Mouse (Mus musculus) intestine, embryonic 16.5 days (tissue): ENCODE results near the gene Spata32. TPM values are rescaled to one million over a fixed set of nuclear protein-coding genes. Genes with fewer than 3 reads are reported as not detected.
A peak's percentile ranks its signal among the peaks of the same experiment; 100 is the strongest.

Source experiments
- ATAC-seq: fragments of 200-750 bp; cut with Nextera tagmentation; 2 replicates; pipeline ENCODE4 v1.8.0; 2017; ENCODE audit warnings: moderate TSS enrichment, moderate library complexity
- H3K27ac ChIP-seq: fragments of 300-500 bp; sonication (generic); 2 replicates; pipeline ENCODE4 v1.5.1; 2014; ENCODE audit warnings: mild to moderate bottlenecking, low read length
- H3K27me3 ChIP-seq: fragments of 300-500 bp; sonication (generic); replicated peaks from 2 replicates; pipeline ENCODE4 v1.6.1; 2014; ENCODE audit warnings: low read length, control low read depth, mixed read lengths; ENCODE audit not compliant: control insufficient read depth, insufficient read depth
- H3K36me3 ChIP-seq: fragments of 300-500 bp; sonication (generic); 2 replicates; pipeline ENCODE4 v1.6.1; 2014; ENCODE audit warnings: low read length, control low read depth; ENCODE audit not compliant: control insufficient read depth, insufficient read depth
- H3K4me1 ChIP-seq: fragments of 300-500 bp; sonication (generic); 2 replicates; pipeline ENCODE4 v1.6.1; 2014; ENCODE audit warnings: low read length, control low read depth, mixed read lengths; ENCODE audit not compliant: control insufficient read depth, insufficient read depth
- H3K4me2 ChIP-seq: fragments of 300-500 bp; sonication (generic); 2 replicates; pipeline ENCODE4 v1.6.1; 2014; ENCODE audit warnings: low read depth, low read length, control low read depth
- H3K4me3 ChIP-seq: fragments of 300-500 bp; sonication (generic); 2 replicates; pipeline ENCODE4 v1.5.1; 2014; ENCODE audit warnings: mild to moderate bottlenecking, low read length
- H3K9ac ChIP-seq: fragments of 300-500 bp; sonication (generic); 2 replicates; pipeline ENCODE4 v1.6.1; 2014; ENCODE audit warnings: low read depth, low read length
- H3K9me3 ChIP-seq: fragments of 300-500 bp; sonication (generic); 2 replicates; pipeline ENCODE4 v1.6.1; 2016; ENCODE audit warnings: low read length, control low read depth; ENCODE audit not compliant: control insufficient read depth
- WGBS: fragments of 180-500 bp; shearing (Covaris S2); extraction: QIAGEN DNeasy Blood & Tissue Kit; methylation state at CpG from one replicate; pipeline ENCODE4 v1.1.7; 2014; 5-methylcytosine and 5-hydroxymethylcytosine counted together
- polyA plus RNA-seq: library from polyadenylated mRNA; unstranded; fragments of >200 nt; fragmentation: Nextera tagmentation; extraction: Ambion mirVana; gene quantifications from 2 replicates; pipeline ENCODE4 v1.2.1, GENCODE M21; 2015

The Spata32 gene
- polyA plus RNA-seq, 1 experiment from 2014 or later = not detected

GRCm38 (mm10) chr11:103247504-103248177 is 29.4 kb upstream of the Spata32 start:
- Histone ChIP-seq H3K9me3 (no peaks in the 10 kb centered on the region), H3K36me3 (no peaks in the 10 kb centered on the region), H3K9ac (no peak overlapping the region), H3K4me3 (no peak overlapping the region), H3K27me3 (no peaks in the 10 kb centered on the region), H3K4me1 (peaks cover 25% of the 10 kb centered on the region), H3K27ac (peak overlapping the region; percentile 62), H3K4me2 (no peak overlapping the region)
- 56% methylated on average over 11 of the region's 11 CpGs for WGBS
- ATAC-seq = peak; percentile 57

GRCm38 (mm10) chr11:103246731-103247290 is 28.6 kb upstream of the Spata32 start:
- no peak overlapping the region for H3K4me2 ChIP-seq
- H3K9me3 ChIP-seq = no peaks in the 10 kb centered on the region
- no peaks in the 10 kb centered on the region for H3K27me3 ChIP-seq
- no peak overlapping the region for H3K9ac ChIP-seq
- no peaks in the 10 kb centered on the region for H3K36me3 ChIP-seq
- H3K4me3 ChIP-seq = no peak overlapping the region
- H3K27ac ChIP-seq = peak overlapping the region; percentile 14
- peak; percentile 24; the same call in 1 of the 2 replicates for ATAC-seq
- WGBS = 48% methylated on average over 4 of the region's 4 CpGs
- H3K4me1 ChIP-seq = peaks cover 25% of the 10 kb centered on the region

GRCm38 (mm10) chr11:103246081-103246730 is 28.0 kb upstream of the Spata32 start:
- Histone ChIP-seq H3K9ac (no peak overlapping the region), H3K9me3 (no peaks in the 10 kb centered on the region), H3K4me2 (no peak overlapping the region), H3K4me3 (no peak overlapping the region), H3K27me3 (no peaks in the 10 kb centered on the region), H3K4me1 (peaks cover 25% of the 10 kb centered on the region), H3K27ac (peak overlapping the region; percentile 14), H3K36me3 (no peaks in the 10 kb centered on the region)
- ATAC-seq = peak; percentile 74
- WGBS = 54% methylated on average over 10 of the region's 10 CpGs

DNA sequence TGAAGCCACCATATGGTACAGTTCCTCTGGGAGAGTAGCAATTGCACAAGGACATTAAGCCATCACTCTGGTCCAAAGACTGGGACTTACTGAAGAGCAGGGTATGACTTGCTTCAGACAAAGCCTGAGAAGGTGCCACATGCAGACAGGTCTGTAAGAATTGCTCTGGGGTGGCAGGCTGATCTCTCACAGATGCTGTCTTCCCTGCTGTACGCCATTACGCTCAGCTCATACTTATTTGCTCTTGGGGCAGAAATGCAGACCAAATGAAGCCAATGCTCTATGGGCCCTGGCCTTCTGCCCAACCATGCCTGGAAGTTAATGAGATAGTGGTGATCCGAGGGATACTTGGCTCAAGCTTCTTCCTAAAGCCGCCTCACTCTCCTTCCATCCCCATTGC is 26.6 kb upstream of the Spata32 start:
- Histone ChIP-seq H3K9ac (no peak overlapping the region), H3K27ac (no peak overlapping the region), H3K9me3 (no peaks in the 10 kb centered on the region), H3K4me3 (no peak overlapping the region), H3K36me3 (no peaks in the 10 kb centered on the region), H3K27me3 (no peaks in the 10 kb centered on the region), H3K4me1 (peaks cover 25% of the 10 kb centered on the region), H3K4me2 (no peak overlapping the region)
- no peak for ATAC-seq
- 77% methylated on average over 4 of the region's 4 CpGs for WGBS

DNA sequence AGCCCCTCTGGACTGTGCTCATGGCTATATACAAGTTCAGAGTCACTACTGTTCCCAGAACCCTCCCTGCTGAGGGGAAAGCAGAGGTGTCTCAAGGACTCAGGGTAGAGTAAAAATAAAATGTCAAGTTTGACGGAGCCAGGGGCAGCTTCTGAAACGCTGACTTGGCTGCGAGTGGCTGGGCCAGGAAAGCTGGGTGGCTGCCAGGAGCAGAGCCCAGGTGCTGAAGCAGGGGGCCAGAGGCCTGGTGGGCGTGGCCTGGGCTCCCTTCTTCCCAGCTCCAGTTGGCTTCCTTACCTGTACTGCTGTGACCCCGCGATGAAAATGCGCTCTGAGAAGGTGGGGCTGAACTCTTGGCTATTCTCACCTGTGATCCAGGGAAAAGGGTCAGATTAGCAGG is 22.5 kb upstream of the Spata32 start:
- no peak overlapping the region for H3K9ac ChIP-seq
- no peak overlapping the region for H3K27ac ChIP-seq
- no peaks in the 10 kb centered on the region for H3K27me3 ChIP-seq
- no peak overlapping the region for H3K4me2 ChIP-seq
- H3K4me1 ChIP-seq = peaks cover under 1% of the 10 kb centered on the region
- WGBS = 32% methylated on average over 7 of the region's 7 CpGs
- H3K4me3 ChIP-seq = no peak overlapping the region
- H3K9me3 ChIP-seq = no peaks in the 10 kb centered on the region
- peak; percentile 67 for ATAC-seq
- H3K36me3 ChIP-seq = no peaks in the 10 kb centered on the region; the same call in 1 of the 2 replicates

DNA sequence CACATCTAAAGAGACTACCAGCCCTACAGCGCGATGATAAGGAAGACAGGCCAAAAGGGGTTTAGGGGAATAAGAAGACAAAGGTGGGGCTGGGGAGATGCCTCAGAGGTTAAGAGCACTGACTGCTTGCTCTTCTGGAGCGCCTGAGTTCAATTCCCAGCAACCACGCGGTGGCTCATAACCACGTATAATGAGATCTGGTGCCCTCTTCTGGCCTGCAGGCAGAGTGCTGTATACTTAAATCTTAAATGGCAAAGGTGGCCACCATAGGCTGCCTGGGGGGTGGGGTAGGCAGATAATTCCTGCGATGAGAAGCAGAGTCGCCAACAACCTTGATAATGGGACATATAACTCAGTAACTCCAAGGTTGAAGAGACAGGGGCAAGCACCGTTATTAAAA is 19.5 kb upstream of the Spata32 start:
- no peak for ATAC-seq
- Histone ChIP-seq H3K4me3 (no peak overlapping the region), H3K36me3 (no peaks in the 10 kb centered on the region; the same call in 1 of the 2 replicates)

GRCm38 (mm10) chr11:103236903-103237302 is 18.7 kb upstream of the Spata32 start:
- 80% methylated on average over 10 of the region's 10 CpGs for WGBS
- Histone ChIP-seq H3K36me3 (no peaks in the 10 kb centered on the region; the same call in 1 of the 2 replicates), H3K9me3 (no peaks in the 10 kb centered on the region), H3K27me3 (no peaks in the 10 kb centered on the region), H3K4me1 (no peaks in the 10 kb centered on the region; the same call in 1 of the 2 replicates), H3K4me3 (no peak overlapping the region), H3K9ac (no peak overlapping the region), H3K27ac (no peak overlapping the region), H3K4me2 (no peak overlapping the region)
- no peak for ATAC-seq

More for the DNA sequence above, 19.5 kb upstream of the Spata32 start:
- WGBS = 76% methylated on average over 9 of the region's 9 CpGs
- Histone ChIP-seq H3K9me3 (no peaks in the 10 kb centered on the region), H3K27ac (no peak overlapping the region), H3K9ac (no peak overlapping the region), H3K4me2 (no peak overlapping the region), H3K27me3 (no peaks in the 10 kb centered on the region), H3K4me1 (no peaks in the 10 kb centered on the region; the same call in 1 of the 2 replicates)

DNA sequence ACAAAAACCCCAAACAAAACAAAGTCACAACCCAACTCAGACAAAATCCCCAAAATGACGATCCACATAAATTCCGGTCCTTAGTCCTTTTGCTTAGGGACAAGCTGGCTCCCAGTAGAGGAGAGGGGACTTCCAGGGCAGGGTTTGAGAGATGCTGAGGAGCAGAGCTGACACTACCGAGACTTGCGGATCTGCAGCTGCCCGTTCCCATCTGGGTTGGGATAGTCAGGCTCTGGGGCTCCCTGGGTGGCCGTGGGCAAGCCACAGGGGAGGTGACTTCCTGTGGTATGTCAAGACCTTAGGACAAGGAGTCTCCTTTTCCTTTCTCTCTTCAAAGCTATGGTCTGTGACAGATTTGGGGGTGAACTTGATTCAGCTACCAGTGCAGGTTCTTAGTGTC is 18.2 kb upstream of the Spata32 start:
- ATAC-seq = no peak
- Histone ChIP-seq H3K36me3 (no peaks in the 10 kb centered on the region; the same call in 1 of the 2 replicates), H3K4me2 (no peak overlapping the region), H3K27me3 (no peaks in the 10 kb centered on the region), H3K4me3 (no peak overlapping the region), H3K9me3 (no peaks in the 10 kb centered on the region), H3K4me1 (no peaks in the 10 kb centered on the region; the same call in 1 of the 2 replicates), H3K9ac (no peak overlapping the region), H3K27ac (no peak overlapping the region)
- 75% methylated on average over 6 of the region's 6 CpGs for WGBS

DNA sequence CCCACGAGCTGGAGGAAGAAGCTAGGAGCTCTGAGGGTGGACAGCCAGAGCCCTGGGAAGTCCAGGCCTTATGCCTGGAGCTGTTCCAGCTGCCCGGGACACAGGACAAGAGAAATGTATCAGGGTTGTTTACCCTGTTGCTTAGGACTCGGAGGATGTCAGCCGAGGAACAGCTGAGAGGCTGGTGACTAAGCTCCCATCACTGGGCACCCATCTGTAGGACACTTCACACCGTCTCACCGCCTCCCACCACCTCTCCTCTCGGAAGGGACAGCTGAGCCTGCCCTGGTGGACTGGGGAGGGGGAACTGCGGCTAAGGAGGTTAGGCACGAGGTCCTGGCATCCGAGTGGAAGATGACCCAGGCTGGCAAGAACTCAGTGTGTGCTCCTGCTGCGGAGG is 17.5 kb upstream of the Spata32 start:
- no peak overlapping the region for H3K4me3 ChIP-seq
- H3K27me3 ChIP-seq = no peaks in the 10 kb centered on the region
- 61% methylated on average over 11 of the region's 11 CpGs for WGBS
- H3K9me3 ChIP-seq = no peaks in the 10 kb centered on the region
- no peaks in the 10 kb centered on the region; the same call in 1 of the 2 replicates for H3K4me1 ChIP-seq
- no peak overlapping the region for H3K9ac ChIP-seq
- ATAC-seq = no peak
- H3K27ac ChIP-seq = no peak overlapping the region
- peaks cover 2% of the 10 kb centered on the region; the same call in 1 of the 2 replicates for H3K36me3 ChIP-seq
- no peak overlapping the region for H3K4me2 ChIP-seq
